Mouse (Mus musculus) thymus, adult 2 months (tissue): ENCODE measurements around the gene Glt28d2.

ENCODE experiments used
- CTCF ChIP-seq: fragments of 200-500 bp; IDR thresholded peaks from 2 replicates; pipeline ENCODE4 v1.5.1; 2012; ENCODE audit warnings: mild to moderate bottlenecking, control low read depth, low read length, moderate library complexity, borderline replicate concordance; ENCODE audit not compliant: control insufficient read depth, poor library complexity, insufficient read depth; ENCODE audit errors: extremely low read depth
- POLR2A ChIP-seq: fragments of 200-500 bp; IDR thresholded peaks from 2 replicates; pipeline ENCODE4 v1.6.1; 2012; ENCODE audit warnings: mild to moderate bottlenecking, low read length, control low read depth, moderate library complexity; ENCODE audit not compliant: control insufficient read depth, poor library complexity, insufficient read depth; ENCODE audit errors: extremely low read depth

- TF ChIP-seq CTCF (no peak), POLR2A (no peak)
Observed at GRCm38 (mm10) chr3:85859311-85859710, 28.0 kb downstream of the Glt28d2 start.
